Mouse (Mus musculus) right cerebral cortex, postnatal 36 days (tissue): Measurements from ENCODE around the gene Sapcd2.

ENCODE experiments used
- DNase-seq, 2 experiments: peaks; one replicate each; pipeline ENCODE4 v3.0.0; 2022; ENCODE audit warnings: low spot score in 2 of 2, mixed read lengths in 1 of 2

Sapcd2 gene

DNA sequence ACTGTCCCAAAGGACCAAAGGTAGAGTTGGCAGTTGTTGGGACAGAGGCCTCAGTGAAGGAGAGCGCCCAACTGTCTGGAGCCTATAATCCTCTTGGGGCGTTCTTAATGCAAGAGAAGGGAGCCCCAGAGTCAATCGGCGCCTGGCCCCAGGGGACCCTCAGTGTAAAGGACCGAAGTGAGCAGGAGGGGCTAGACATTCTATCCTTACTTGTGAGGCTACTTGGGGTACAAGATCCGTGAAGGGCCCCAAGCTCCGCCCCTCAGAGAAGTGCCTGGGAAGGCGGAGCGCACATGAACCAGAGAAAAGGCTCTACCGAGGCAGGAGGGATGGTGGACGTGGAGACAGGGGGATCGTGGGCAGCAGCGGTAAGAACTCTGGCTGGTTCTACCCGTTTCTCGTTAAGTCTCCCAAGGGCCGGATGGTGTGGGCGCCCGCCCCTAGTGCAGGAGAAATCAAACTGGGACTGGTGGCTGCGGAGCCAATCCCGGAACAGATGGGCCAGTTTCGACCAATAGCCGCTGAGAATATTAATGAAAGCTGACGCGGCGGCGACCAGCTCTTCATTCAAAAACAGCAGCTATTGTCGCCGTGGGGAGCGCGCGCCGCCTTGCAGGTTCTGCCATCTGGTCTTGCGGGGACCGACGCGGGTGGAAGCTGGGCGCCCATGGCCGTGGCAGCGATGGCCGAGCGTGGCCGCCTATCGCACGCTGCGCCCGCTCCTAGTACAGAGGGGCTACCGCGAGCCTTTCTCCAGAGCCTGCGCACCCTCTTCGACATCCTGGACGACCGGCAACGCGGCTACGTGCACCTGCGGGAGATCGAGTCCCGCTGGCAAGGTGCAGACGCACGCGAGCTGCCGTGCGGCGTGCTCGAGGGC lies at the start of gene Sapcd2:
Sapcd2 (plus strand) TSS at position 558 of the 880 bp plus-strand sequence.
- peak; percentile 85 to 92 for DNase-seq

DNA sequence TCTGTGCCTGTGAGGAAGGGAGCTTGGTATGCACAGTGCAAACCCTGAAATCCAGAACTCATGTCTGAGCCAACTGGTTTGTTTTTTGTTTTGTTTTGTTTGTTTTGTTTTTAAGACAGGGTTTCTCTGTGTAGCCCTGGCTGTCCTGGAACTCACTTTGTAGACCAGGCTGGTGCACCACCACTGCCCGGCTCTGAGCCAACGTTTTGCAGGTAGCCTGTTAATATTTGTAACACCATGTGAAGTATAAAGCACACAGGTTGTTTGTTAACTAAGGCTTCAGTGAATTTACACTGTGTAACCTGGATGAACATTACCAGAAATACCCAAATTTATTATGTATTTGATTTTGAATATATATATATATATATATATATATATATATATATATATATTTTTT lies 46.1 kb upstream of the Sapcd2 start:
- DNase-seq = no peak

DNA sequence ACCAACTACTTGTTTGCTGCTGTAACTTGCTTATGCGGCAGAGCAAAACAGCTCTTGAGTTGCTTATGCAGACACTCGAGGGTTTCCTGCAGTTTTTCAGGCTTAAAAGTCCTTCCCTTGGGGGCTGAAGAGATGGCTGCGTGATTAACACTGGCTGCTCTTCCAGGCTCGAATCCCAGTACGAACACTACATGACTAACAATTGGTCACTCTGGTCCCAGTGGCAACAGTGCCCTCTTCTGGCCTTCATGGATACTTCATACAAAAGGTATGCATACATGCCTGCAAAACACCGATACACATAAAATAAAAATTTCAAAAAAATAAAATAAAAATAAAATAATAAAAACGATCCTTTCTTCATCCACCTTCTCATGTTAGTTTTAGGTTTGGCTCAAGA lies 43.7 kb upstream of the Sapcd2 start:
- no peak for DNase-seq

DNA sequence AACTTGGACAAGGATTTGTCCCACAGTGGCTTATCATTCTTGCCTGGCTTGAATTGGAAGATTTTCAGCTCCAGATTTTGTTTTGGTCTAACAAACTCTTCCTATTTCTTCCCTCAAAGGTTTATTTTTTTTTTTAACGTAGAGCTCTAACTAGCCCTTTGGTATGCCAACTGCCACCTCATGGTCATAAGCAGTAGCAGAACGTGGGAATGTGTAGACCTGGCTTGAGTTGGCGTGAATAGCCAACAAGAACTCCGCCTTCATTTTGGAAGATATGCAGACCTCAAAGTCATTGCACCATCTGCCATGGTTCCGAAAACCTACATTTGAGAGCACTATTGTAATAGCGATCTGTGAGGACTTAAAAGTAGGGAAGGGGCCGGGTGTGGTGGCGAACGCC lies 40.7 kb upstream of the Sapcd2 start:
- DNase-seq = no peak

DNA sequence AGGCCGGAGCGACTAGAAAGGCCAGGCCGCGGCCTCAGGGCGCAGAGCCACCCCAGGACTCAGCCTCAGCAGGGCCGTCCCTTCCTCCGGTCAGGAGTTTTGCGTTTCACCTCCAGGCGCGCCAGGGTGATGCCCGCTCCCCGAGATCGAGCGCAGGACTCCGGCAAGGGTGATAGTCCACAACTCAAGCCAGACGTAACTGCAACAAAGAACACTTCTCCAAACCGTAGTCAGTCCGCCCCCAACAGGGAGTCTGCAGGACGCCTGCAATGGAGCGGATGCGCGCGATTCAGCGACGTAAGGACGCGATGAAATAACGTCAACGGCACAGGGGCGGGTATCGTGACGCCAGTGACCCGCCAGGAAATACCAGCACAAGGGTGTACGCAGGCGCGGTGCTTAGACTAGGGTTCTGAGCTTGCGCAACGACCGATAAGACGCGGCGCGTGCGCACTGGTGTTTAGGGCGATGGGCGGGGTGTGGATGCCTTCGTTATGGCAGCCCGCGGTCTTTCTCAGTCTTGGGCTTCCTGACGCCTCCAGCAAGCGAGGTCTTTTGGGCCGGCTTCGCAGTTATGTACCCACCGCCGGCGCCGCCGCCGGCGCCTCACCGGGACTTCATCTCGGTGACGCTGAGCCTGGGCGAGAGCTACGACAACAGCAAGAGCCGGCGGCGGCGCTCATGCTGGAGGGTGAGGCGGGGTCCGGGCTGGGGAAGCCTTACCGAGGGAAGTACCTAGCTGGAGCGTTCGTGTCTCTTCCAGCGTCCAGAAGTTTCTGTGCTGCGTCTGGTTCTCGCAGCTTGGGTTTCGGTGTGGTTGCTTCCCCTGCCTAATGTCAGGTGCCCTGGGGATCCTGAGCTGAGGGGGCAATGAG lies 39.6 kb upstream of the Sapcd2 start, which contains the start of gene Man1b1:
Man1b1 (plus strand) TSS at position 53 of the 875 bp plus-strand sequence.
- DNase-seq = peak; percentile 99

DNA sequence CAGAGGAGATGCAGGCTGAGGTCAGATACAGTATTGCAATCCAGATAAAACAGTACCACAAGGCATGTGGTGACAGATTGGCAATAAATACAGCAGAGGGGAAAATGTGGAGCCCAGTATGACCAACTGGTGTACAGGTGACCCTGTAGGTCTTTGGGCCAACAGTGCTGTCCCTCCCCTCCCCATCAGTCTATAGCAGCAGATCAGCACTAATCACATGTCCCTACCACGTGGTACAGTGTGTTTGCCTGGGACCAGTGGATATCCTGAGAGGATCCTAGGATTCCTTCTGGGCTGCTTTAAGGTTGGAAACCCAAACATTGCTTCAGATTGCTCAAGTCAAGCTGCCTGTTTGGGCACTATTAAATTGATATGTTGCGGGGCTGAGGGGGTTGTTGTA lies 38.6 kb upstream of the Sapcd2 start:
- no peak for DNase-seq

DNA sequence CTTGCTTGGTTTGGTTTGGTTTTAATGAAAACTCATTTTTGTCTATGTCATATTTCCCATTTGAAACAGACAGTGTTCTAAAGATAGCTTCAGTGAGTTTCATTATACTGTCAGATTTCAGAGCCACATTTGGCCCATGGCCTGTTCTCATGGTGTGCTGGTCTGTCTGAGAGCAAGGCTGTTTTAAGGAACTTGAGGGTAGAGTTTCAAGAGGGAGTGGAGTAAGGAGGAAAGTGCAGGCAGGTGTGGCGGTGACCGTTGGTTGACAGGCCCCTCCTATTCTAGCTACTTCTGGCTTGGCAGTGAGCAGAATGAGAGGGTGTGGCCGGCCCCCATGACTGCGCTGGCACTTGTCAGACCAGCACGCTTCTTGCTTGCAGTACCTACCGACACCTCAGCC lies 33.8 kb upstream of the Sapcd2 start:
- DNase-seq = no peak

DNA sequence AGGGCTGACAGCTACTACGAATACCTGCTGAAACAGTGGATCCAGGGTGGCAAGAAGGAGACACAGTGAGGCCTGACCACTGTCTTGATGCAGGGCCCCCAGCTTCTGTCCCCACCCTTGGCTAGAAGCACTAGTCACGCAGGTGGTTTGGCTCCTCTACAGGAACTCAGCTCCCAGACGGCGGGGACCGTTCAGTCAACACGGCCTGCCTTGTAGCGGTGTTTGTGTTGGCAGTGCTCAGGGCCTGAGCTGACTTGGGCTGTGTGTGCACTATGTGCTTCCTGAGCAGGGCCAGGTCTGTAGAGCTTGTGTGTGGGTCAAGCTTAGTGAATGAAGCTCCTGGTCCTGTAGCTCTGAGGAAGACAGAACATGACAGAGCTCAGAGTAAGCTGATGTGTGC lies 24.0 kb upstream of the Sapcd2 start:
- DNase-seq = no peak

DNA sequence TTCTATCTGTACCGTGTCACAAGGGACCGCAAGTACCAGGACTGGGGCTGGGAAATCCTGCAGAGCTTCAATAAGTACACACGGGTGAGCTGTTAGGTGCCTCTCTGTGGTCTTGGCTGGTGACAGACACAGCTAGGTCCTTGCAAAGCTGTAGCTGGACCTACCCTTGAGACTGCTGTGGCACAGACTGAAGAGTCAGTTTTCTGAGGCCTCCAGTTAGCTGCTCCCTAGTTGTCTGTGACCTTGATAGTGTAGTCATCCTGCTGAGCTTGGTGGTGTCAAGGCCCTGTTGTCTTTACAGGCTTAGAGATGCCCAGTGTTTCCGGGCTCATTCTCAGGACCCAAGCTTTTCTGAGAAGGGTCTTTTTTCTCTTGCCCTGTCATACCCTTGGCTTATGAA lies 22.6 kb upstream of the Sapcd2 start:
- no peak for DNase-seq

DNA sequence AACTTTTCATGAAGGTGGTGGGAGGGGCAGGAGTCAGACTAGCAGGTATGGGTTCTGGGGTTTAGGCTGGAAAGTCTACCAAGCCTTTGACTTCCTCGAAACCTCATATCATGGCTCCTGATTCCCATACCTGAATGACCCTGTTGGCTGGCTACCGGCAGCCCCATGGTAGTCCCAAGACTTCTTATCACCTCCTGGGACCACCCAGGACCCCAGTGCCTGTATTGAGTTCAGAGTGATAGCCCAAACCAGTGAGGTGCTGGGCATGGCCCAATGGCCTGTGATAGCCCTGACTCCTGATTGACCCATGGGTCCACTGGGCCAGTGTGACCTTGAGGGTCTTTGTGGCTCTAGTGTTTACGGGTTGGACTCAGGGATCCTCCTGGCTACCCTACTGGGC lies 21.4 kb upstream of the Sapcd2 start:
- DNase-seq = no peak

DNA sequence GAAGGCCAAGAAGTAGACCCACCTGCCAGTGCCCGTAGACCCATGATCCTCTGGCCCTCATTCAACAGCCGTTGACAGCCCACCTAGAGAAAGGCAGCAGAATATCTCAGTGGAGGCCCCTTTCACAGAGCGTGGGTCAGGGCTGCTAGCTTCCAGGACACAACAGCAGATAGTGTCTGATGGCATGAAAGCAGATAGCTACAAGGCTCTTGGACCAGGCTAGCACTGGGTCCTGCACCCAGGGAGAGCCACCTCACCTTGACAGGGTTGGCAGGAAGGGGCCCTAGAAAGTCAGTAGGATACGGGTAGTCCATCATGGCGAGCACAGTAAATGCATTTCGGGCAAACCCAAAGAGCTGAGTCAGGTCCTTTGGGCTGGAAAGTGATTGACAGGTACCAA lies 17.9 kb upstream of the Sapcd2 start:
- no peak for DNase-seq

DNA sequence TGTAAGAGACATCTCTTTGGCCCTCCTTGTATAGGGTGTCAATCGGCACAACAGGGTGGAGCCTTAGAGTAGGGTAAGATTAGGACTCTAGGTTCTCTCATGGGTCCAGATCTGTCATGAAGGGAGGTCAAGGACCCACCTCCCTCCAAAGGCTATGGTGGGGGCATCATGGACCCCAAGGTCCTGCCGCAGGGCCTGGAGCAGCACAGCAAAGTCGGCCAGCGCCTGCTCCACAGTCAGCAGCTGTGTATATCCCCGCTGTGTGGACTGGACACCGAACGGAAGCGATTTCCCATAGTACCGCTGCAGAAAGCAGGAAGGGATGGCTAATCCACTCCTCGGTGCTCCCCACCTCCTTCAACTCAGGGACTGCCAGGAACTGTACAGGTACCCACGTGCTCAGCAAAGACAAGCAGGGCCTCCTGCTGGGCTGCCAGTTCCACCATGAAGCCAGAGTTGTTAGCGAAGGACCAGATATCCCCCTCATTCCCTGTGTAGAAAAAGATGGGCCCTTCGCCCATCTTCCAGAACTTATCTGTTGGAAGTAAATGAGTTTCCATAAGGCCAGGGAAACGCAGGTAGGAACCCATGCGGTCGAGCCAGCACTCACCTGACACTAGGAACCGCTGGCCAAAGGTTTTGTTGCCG lies 16.6 kb upstream of the Sapcd2 start:
- no peak for DNase-seq

DNA sequence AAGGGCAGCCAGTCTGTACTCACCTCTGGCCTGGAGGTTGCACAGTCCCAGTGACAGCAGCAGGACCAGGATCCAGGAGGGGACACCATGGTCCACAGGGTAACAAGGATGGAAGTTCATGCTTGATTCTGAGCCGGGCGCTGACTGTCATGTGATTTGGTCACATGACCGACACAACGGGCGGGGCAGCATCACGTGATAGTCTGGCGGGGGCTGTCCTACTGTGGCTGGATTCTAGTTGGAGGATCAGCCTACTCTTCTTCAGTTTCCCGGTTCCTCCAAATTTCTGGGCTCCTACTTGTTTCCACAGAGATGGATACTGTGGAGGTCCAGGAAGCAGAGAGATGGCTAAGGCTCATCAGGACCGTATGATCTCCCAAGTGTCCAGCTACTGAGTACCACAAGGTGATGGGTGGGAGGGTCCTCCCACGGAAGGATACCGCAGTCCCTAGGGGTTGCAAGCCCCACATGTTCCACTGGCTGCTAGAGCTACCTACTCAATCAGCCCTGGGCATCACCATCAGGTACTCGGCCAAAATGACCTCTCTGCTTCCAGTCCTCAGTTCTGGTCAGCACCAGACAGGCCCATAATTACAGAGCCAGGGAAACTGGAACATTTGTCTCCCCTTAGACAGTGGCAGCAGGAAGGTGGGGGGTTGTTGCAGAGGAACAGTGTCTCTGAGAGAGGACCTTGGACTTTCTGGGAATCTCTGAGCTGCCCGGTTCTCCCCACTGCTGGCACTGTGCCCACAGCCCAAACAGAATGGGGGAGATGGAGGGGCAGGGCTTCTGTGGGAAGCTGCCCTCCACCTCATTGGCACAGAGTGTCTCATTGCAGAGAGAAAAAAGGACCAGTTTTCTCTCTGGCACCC lies 15.7 kb upstream of the Sapcd2 start, which contains the start of gene Dpp7:
Dpp7 (minus strand) TSS at position 152 of the 872 bp plus-strand sequence.
- DNase-seq = peak; percentile 73 to 79

DNA sequence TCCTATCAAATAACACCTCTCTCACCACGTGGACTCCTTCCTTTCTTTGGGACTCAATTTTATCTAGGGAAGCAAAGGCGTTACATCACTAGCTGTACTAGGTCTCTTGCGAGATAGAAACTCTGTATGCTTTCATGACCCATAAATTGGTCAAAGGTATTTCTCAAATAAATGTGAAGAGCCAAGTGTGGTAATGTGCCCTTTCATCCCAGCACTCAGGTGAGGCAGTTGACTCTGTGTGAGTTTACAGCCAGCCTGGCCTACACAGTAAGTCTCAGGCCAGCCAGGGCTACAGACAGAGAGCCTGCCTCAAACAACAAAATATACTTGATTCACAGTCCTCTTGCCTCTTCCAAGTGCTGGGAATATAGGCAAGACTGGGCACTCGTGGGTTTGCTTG lies 12.3 kb upstream of the Sapcd2 start:
- no peak for DNase-seq

DNA sequence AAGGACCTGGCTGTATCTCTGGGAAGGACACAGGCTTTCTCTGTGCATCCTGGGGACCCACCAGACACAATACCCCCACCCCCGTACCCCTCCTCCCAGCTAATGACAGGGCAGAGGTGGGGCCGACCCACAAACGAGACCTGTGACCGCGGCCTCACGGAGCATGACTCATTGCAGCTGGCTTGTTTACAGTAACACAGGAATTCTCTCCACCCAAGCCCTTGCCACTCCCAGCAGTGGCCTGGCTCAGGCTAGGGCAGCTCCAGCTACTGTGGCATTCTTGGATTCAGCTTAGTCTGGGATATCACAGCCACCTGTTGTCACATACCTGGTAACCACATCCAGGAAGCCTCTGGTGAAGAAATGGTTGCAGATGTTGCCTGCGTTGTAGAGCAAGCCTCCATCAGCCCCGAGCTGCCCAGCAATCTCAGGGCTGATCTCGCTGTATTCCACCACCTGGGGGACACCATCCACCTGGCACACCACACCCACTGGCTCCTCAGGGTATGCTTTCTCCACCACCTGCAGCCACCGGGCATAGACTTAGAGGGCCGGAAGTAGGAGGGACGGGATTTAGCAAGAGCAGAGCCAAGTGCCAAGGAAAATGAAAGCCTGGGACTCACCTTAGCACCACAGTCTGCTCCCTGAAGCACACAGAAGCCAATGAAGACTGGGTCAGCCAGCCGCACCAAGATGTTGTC lies 8.5 kb upstream of the Sapcd2 start:
- no peak for DNase-seq

DNA sequence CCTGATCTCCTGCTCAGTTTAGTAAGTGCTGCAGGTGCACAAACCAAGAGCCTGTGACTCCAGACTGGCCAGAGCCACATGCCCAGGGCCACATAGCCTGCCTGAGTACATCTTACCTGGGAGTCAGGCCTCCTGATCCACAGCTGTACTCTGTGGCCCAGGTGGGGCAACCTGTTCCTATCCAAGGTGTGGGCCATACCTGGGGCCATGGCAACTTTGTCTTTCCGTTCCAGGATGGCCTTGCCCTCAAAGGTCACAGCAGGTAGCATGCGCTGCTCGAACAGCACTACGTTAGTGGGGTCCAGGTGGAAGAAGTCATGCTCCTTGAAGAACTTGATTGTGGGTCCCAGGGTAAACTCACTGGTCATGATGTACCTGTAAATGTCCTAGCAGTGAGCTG lies 7.8 kb upstream of the Sapcd2 start:
- DNase-seq = no peak

DNA sequence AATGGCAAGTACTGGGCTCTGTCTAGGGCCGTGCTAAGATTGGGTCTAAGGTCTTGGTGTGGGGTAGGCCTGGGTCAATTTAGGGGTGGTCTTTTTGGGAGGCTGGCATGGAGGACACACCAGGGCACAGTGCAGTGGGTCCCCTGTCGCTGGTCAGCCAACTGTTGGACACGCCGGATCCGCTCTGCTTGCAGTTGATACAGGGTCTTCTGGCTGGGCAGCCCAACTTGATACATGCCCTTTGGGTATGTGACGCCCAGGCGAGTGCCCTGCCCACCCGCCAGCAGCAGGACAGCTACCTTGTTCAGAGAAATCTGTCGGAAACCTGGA lies 7.4 kb upstream of the Sapcd2 start:
- DNase-seq = no peak

DNA sequence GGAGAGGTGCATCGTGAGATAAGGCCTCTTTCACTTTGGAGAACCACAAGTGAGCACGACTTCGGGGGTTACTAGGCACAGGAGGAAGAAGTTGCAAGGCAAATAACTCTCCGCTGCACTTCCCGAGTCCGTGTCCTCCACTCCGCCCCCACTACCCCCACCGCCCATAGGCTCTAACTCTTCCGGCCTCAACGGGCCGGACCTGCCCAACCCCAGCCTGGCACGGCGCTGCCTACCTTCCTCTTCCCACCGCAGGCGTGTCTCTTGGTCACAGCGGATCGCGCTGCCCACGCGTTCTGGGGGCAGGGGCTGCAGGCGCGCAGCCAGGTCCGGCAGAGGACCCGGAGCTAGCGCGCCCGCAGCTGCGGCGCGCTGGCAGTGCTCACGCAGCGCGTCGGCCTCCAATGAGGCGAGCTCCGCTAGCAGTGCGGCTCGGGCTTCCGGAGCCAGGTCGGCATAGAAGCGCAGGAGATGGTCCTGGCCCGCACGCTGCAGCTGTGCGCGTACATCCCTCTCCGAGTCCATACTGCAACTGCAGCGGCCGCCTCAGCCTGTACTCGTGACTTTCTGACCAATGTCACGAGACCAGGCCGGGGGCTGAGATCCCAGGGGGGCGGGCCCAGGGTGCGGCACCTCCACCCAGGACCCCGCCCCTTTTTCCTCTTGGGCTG lies 6.9 kb upstream of the Sapcd2 start, which contains the start of gene Uap1l1:
Uap1l1 (minus strand) TSS at position 592 of the 671 bp plus-strand sequence.
- DNase-seq = peak; percentile 36 to 48

DNA sequence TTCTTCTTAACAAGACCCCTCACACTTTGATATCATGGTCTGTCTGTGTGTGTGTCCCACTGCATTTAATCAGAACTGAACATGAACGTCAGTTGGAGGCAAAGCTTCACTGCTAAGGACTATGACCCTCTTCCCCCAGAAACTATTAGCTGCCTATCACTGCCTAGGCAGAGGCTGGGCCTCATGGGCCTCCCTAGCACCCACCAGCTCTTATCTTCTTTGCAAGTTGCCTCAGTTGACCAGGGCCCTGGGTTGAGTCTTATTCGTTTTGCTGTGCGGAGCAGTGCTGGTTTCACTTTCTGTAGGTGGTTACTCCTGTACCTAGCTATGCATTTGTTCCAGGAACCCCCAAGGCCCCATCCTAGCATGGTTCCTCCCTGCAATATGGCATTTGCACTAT lies 2.1 kb upstream of the Sapcd2 start:
- no peak for DNase-seq
